Mouse (Mus musculus) NIH3T3 (cell line): ENCODE measurements around the gene Trim45.

Source experiments
- DNase-seq: peaks from one replicate; pipeline ENCODE4 v3.0.0-alpha.2; 2012; ENCODE audit warnings: low read depth

Trim45 gene

GRCm38 (mm10) chr3:100921825-100922505 lies at the start of gene Trim45:
Gene Trim45, plus strand, starts transcription at chr3:100922202.
- peak; percentile 100 for DNase-seq

- no peak for DNase-seq
Measured at GRCm38 (mm10) chr3:100877057-100877456, 44.9 kb upstream of the Trim45 start.

DNA sequence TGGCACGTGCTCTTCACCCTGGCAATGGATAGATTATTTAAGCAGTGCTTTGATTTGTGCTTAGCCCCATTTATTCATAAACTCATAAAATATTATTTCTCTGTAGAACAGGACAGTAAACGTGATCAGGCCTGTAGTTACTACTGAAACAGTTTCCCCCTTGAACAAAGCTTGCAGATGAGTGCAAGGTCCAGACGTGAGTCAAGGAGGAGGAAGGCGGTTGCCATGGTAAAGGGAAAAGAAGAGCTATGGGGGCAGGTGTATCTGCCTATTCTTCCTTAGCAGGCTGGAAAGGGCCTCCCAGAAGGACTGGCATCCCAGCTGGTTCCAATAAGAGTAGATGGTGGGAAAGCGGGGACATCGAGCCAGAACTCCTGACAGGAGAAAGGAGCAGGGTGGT lies 40.6 kb upstream of the Trim45 start:
- DNase-seq: no peak

GRCm38 (mm10) chr3:100881843-100882634 lies 40.0 kb upstream of the Trim45 start:
- DNase-seq: no peak

DNA sequence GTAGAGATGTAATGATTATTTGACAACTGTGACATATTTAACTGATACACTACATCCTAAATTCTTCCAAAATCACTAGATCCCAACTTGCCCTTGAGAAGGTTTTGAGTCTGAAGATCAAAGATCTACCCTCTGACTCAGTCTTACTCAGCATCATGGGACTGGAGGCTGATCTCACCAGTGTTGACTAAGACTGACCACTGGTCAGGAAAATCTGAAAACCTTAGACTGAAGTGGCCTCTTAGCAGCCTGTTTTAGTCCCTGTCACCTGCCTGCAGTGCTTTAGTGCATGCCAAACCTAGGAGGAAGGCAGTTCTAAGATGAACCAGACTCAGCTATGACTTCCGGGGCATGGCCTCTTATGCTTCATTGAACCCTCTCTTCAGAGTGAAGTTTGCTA lies 32.8 kb upstream of the Trim45 start:
- DNase-seq: peak; percentile 74

DNA sequence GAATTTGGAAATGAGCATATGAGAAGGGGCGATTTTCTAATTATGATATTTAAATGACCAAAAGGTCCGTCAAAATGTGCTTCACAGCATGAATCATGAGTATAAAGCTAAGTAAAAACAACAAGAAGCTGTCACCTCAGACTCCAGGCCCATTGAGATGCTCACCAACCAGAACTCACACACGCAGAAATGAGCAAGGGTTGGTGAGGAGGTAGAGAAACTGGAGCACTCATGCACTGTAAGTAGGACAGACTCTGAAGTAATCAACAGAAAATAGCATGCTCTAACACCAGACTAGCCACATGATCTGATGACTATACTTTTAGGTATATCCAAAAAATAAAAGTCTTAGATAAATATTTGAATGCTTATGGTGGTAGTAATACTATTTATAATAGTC lies 31.6 kb upstream of the Trim45 start:
- no peak for DNase-seq

DNA sequence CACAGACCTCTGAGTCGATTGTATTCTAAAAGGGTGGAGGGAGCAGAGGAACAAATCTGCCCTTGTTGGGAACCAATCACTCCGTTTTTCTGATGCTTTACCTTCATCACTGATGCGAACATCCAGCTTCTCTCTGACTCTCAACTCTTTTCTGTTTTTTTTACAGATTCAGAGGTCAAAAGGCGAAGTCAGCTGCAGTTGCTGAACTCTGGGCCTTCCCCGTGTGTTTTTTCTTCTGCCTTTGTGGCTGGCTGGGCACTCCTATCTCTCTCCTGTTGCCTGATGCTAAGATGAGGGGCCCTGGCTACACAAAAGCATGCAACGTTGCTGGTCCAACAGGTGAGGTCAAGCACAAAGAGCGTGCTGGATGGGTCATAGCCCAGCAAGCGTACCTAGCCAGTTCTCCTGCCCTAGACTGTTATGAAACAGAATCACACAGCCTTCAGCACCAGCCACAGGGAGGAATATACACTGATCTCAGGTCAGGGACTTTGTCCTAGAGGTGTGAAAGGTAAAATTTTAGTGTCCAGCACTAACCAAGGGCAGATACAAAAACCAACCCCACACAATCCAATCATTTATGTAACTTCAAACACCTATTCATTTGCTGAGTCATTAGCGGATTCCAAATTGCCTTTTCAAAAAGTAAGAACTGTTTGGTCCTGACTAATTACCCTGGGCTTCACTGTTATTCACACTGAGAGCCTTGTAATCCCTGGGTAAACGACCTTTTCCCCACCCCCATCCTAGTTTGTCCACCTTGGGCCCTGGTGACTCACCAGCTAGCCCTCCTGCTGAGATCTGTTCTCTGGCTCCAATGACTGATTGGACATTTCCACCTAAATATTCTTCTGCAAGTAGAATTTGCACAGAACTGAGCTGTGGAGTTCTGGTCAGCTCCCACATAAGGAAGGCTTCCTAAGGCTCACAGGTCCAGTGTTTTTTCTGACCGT lies 29.3 kb upstream of the Trim45 start:
- DNase-seq: peak; percentile 72

DNA sequence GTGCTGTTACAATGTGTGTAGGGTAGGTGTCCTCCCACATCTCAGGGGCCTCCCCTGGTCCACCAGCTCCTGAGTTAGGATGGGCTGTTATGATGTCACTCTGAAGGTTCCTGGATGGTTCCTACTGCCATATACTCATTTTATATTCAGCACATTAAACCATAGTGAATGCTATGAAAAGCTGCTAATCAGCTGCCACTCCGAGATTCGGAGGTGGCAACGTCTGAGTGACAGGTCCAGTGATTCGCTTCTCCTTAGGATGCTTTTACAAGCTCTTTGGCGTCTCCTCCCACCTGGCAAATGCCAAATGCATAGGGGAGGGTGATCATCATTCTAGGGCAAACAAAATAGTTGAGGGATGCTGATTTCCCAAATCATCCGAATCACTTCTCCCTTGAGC lies 26.5 kb upstream of the Trim45 start:
- no peak for DNase-seq

DNA sequence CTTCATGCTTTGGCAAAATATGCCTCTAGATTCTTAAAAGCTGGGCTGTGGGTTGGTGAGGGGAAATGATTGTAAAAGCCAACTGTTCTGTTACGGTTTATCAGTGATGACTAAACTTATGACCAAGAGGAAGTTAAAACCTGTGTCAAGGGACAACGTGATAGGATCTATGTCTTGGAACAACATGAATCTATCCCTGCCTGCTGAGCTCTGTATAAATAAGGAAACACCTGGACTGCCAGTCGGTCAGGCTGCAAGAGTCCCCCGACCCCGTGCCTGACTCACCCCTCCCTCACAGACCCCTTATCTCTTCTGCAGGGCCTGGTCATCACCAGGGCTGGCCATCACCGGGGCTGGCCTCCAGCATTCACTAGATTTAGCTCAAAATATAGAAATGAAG lies 15.9 kb upstream of the Trim45 start:
- no peak for DNase-seq

DNA sequence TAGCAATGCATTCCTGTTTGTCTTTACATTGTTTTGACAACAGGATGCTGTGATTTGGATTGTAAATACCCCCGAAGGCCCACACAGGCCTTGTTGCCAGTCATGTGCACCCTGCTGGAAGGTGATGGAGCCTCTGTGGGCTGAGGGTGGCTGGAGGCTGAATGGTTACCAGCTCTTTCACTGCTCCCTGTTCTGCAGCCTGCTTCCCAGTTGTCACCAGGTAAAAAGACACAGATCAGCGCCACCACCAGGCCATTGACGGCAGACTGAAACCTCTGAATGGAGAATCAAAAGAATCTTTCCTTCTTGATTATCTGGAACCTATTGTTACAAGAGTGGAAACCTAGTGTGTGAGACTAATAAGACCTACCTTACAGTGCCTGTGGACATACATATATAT lies 15.1 kb upstream of the Trim45 start:
- no peak for DNase-seq

GRCm38 (mm10) chr3:100908594-100908993 lies 13.4 kb upstream of the Trim45 start:
- DNase-seq: no peak

DNA sequence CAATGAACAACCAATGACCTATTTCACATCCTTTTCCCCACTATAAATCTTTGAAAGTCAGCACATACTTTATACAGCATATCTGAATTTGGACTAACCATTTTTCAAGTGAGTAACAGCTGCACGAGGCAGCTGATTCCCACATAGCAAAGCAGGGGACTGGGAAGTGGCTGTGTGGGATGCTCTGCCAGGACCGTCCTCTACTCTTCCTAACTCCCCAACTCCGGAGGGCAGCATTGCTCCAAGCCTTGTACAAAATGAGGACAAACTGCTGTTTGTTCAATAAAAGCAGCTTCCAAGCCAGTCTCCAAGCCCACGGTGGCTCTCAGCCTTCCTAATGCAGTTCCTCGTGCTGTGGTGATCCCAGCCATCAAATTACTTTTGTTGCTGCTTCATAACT lies 11.4 kb upstream of the Trim45 start:
- DNase-seq: no peak

DNA sequence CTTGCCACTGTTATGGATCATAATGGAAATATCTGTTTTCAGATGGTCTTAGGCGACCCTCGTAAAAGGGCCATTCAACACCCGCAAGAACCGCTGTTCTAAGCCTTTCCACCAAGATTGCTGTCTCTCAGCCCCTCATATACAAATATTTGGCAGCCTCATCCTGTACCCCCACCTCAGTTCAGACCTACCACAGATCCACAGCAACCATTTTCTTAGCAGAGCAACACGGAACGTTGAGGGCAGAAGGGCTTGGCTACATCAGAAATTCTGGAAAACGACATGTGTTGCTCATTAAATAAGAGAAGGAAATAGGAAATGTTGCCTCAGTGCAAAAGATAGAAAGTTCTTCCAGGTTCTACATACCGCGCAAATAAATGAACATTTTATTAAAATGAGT lies 11.0 kb upstream of the Trim45 start:
- no peak for DNase-seq

GRCm38 (mm10) chr3:100911498-100912213 lies 10.3 kb upstream of the Trim45 start:
- peak; percentile 32 for DNase-seq

DNA sequence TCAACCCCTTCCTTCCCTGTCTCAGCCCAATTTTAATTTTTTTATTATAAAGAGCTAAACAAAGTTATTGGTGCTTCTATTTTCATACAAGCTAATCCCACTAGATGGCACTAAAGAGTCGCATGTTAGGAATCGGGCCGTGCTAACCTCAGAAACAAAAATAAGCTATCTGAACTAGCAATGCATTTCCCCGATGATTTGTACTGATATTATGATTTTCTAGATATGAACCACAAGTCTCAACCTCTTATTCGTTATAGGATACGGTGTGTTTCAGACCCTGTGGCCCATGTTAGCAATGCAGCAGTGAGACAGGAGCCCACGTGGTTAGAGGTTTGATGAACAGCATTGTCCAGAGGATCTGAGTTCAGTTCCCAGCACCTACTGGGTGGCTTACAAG lies 5.2 kb upstream of the Trim45 start:
- DNase-seq: peak; percentile 85

- DNase-seq: no peak
Measured at GRCm38 (mm10) chr3:100920611-100921140, 1.3 kb upstream of the Trim45 start.

DNA sequence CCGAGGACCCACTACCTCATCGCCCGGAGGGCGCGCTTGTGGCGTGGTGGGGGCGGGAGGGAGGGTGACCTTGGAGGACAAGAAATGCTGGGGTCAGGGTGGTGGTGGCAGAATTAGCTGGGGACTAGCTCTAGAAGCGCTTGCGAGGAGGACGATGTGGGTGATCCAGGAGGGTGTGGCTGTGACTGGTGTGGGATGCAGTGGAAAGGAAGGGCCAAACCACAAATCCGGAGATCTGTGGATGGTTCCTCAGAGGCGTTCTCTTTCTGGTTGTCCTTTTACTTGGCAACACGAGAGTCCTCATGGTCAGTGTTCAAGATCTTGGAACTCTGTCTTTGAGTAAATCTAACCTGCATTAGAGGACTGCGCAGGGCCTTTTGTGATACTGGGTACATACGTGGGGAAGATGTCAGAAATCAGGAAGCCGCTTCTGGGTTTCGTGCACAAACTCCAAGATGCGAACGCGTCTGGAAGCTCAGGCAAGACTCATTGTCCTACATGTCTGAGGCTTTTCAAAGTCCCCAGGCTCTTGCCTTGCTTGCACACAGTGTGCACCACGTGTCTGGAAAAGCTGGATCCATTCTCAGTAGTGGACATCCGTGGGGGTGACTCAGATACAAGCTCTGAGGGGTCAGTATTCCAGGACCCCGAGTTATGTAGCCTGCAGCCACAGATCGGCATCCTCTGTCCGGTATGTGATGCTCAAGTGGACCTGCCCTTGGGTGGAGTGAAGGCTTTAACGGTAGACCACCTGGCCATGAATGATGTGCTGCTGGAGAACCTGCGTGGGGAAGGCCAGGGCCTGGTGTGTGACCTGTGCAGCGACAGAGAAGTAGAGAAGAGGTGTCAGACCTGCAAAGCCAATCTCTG lies 739 bp downstream of the Trim45 start:
- DNase-seq: no peak

- DNase-seq: no peak
Measured at GRCm38 (mm10) chr3:100924065-100924732, 2.2 kb downstream of the Trim45 start.

GRCm38 (mm10) chr3:100925176-100925575 lies 3.2 kb downstream of the Trim45 start:
- no peak for DNase-seq
